Mouse (Mus musculus): ENCODE results near the gene Wdr38. TPM values are rescaled to one million over a fixed set of nuclear protein-coding genes. Genes with fewer than 3 reads are reported as not detected.

The Wdr38 gene
- polyA plus RNA-seq, 1 experiment from 2014 or later = 2.0 TPM

GRCm38 (mm10) chr2:38975181-38975580 lies 22.1 kb upstream of the Wdr38 start:
- Histone ChIP-seq H3K27me3 (replicated peaks) (no peaks in the 10 kb centered on the region), H3K36me3 (no peaks in the 10 kb centered on the region), H3K4me1 (no peaks in the 10 kb centered on the region), H3K4me2 (replicated peaks) (no peak overlapping the region), H3K9me3 (no peaks in the 10 kb centered on the region), H3K4me3 (no peak overlapping the region), H3K27ac (no peak overlapping the region), H3K9ac (no peak overlapping the region)
- no peak for ATAC-seq (ENCODE audit: low FRiP score, low read depth)
- WGBS = 86% methylated on average over 3 of the region's 3 CpGs

- no peaks in the 10 kb centered on the region for H3K9me3 ChIP-seq
- no peak overlapping the region for H3K4me2 ChIP-seq (replicated peaks)
- H3K27ac ChIP-seq = no peak overlapping the region
- H3K4me3 ChIP-seq = no peak overlapping the region
- H3K36me3 ChIP-seq = no peaks in the 10 kb centered on the region
- WGBS = 85% methylated on average over 21 of the region's 21 CpGs
- no peak overlapping the region for H3K9ac ChIP-seq
- no peak for ATAC-seq (ENCODE audit: low FRiP score, low read depth)
- H3K4me1 ChIP-seq = no peaks in the 10 kb centered on the region
- no peaks in the 10 kb centered on the region for H3K27me3 ChIP-seq (replicated peaks)
Measured at GRCm38 (mm10) chr2:38975941-38976805, 21.1 kb upstream of the Wdr38 start.

- no peak overlapping the region for H3K4me2 ChIP-seq (replicated peaks)
- no peak overlapping the region for H3K9ac ChIP-seq
- H3K27ac ChIP-seq = no peak overlapping the region
- H3K4me1 ChIP-seq = no peaks in the 10 kb centered on the region
- no peak for ATAC-seq (ENCODE audit: low FRiP score, low read depth)
- WGBS = 72% methylated on average over 4 of the region's 4 CpGs
- H3K27me3 ChIP-seq (replicated peaks) = no peaks in the 10 kb centered on the region
- H3K4me3 ChIP-seq = no peak overlapping the region
- H3K36me3 ChIP-seq = no peaks in the 10 kb centered on the region
- no peaks in the 10 kb centered on the region for H3K9me3 ChIP-seq
Measured at GRCm38 (mm10) chr2:38977837-38978236, 19.4 kb upstream of the Wdr38 start.

- 99% methylated on average over 2 of the region's 2 CpGs for WGBS
- no peak for ATAC-seq (ENCODE audit: low FRiP score, low read depth)
- Histone ChIP-seq H3K4me1 (no peaks in the 10 kb centered on the region), H3K27ac (no peak overlapping the region), H3K9me3 (peaks cover 5% of the 10 kb centered on the region), H3K4me2 (replicated peaks) (no peak overlapping the region), H3K27me3 (replicated peaks) (no peaks in the 10 kb centered on the region), H3K4me3 (0 out of 2 replicates have a peak overlapping the region, but pooled peaks have one; percentile 3), H3K9ac (no peak overlapping the region), H3K36me3 (no peaks in the 10 kb centered on the region)
Measured at GRCm38 (mm10) chr2:38983456-38983855, 13.8 kb upstream of the Wdr38 start.

GRCm38 (mm10) chr2:38986580-38986979 lies 10.7 kb upstream of the Wdr38 start:
- peaks cover 5% of the 10 kb centered on the region for H3K9me3 ChIP-seq
- no peak overlapping the region for H3K9ac ChIP-seq
- 85% methylated on average over 3 of the region's 3 CpGs for WGBS
- no peaks in the 10 kb centered on the region for H3K36me3 ChIP-seq
- no peak overlapping the region for H3K27ac ChIP-seq
- H3K4me3 ChIP-seq = no peak overlapping the region
- no peaks in the 10 kb centered on the region for H3K27me3 ChIP-seq (replicated peaks)
- H3K4me2 ChIP-seq (replicated peaks) = no peak overlapping the region
- H3K4me1 ChIP-seq = no peaks in the 10 kb centered on the region
- ATAC-seq (ENCODE audit: low FRiP score, low read depth) = no peak

GRCm38 (mm10) chr2:38987371-38987770 lies 9.9 kb upstream of the Wdr38 start:
- Histone ChIP-seq H3K4me3 (no peak overlapping the region), H3K4me2 (replicated peaks) (no peak overlapping the region), H3K27me3 (replicated peaks) (no peaks in the 10 kb centered on the region), H3K4me1 (no peaks in the 10 kb centered on the region), H3K9me3 (peaks cover 5% of the 10 kb centered on the region), H3K36me3 (no peaks in the 10 kb centered on the region), H3K9ac (no peak overlapping the region), H3K27ac (no peak overlapping the region)
- ATAC-seq (ENCODE audit: low FRiP score, low read depth) = no peak
- WGBS = 55% methylated on average over 1 of the region's 1 CpGs

GRCm38 (mm10) chr2:38987803-38988510 lies 9.3 kb upstream of the Wdr38 start:
- 87% methylated on average over 6 of the region's 6 CpGs for WGBS
- H3K9me3 ChIP-seq = peaks cover 5% of the 10 kb centered on the region

GRCm38 (mm10) chr2:38988929-38989328 lies 8.3 kb upstream of the Wdr38 start:
- Histone ChIP-seq H3K9me3 (no peaks in the 10 kb centered on the region), H3K36me3 (no peaks in the 10 kb centered on the region), H3K27me3 (replicated peaks) (no peaks in the 10 kb centered on the region), H3K4me1 (no peaks in the 10 kb centered on the region), H3K9ac (no peak overlapping the region), H3K4me3 (no peak overlapping the region), H3K4me2 (replicated peaks) (no peak overlapping the region), H3K27ac (no peak overlapping the region)
- 89% methylated on average over 2 of the region's 2 CpGs for WGBS
- ATAC-seq (ENCODE audit: low FRiP score, low read depth) = no peak

More at GRCm38 (mm10) chr2:38987803-38988510, 9.3 kb upstream of the Wdr38 start:
- H3K4me3 ChIP-seq = no peak overlapping the region
- no peaks in the 10 kb centered on the region for H3K36me3 ChIP-seq
- H3K4me1 ChIP-seq = no peaks in the 10 kb centered on the region
- no peaks in the 10 kb centered on the region for H3K27me3 ChIP-seq (replicated peaks)
- no peak overlapping the region for H3K27ac ChIP-seq
- ATAC-seq (ENCODE audit: low FRiP score, low read depth) = no peak
- no peak overlapping the region for H3K9ac ChIP-seq
- no peak overlapping the region for H3K4me2 ChIP-seq (replicated peaks)

- no peak overlapping the region for H3K27ac ChIP-seq
- no peak overlapping the region for H3K4me2 ChIP-seq (replicated peaks)
- H3K36me3 ChIP-seq = no peaks in the 10 kb centered on the region
- no peak overlapping the region for H3K9ac ChIP-seq
- H3K4me3 ChIP-seq = no peak overlapping the region
- ATAC-seq (ENCODE audit: low FRiP score, low read depth) = no peak
- H3K4me1 ChIP-seq = no peaks in the 10 kb centered on the region
- H3K9me3 ChIP-seq = no peaks in the 10 kb centered on the region
- 83% methylated on average over 4 of the region's 4 CpGs for WGBS
- no peaks in the 10 kb centered on the region for H3K27me3 ChIP-seq (replicated peaks)
Measured at GRCm38 (mm10) chr2:38992004-38992403, 5.3 kb upstream of the Wdr38 start.

GRCm38 (mm10) chr2:38992452-38992851 lies 4.8 kb upstream of the Wdr38 start:
- 58% methylated on average over 4 of the region's 4 CpGs for WGBS
- peaks cover under 1% of the 10 kb centered on the region; the same call in 1 of the 2 replicates for H3K4me1 ChIP-seq
- H3K27ac ChIP-seq = no peak overlapping the region
- H3K36me3 ChIP-seq = no peaks in the 10 kb centered on the region
- no peak overlapping the region for H3K4me3 ChIP-seq
- no peak overlapping the region for H3K4me2 ChIP-seq (replicated peaks)
- no peaks in the 10 kb centered on the region for H3K9me3 ChIP-seq
- H3K27me3 ChIP-seq (replicated peaks) = no peaks in the 10 kb centered on the region
- H3K9ac ChIP-seq = no peak overlapping the region
- no peak for ATAC-seq (ENCODE audit: low FRiP score, low read depth)

- ATAC-seq (ENCODE audit: low FRiP score, low read depth) = no peak
- no peaks in the 10 kb centered on the region for H3K9me3 ChIP-seq
- peaks cover 22% of the 10 kb centered on the region for H3K4me1 ChIP-seq
- no peak overlapping the region for H3K9ac ChIP-seq
- no peaks in the 10 kb centered on the region for H3K27me3 ChIP-seq (replicated peaks)
- peaks cover 43% of the 10 kb centered on the region for H3K36me3 ChIP-seq
- 64% methylated on average over 4 of the region's 4 CpGs for WGBS
- H3K4me3 ChIP-seq = no peak overlapping the region
- H3K27ac ChIP-seq = no peak overlapping the region
- H3K4me2 ChIP-seq (replicated peaks) = no peak overlapping the region
Measured at GRCm38 (mm10) chr2:38999381-38999780, 2.1 kb downstream of the Wdr38 start.

- no peak overlapping the region for H3K4me2 ChIP-seq (replicated peaks)
- H3K4me1 ChIP-seq = peaks cover 22% of the 10 kb centered on the region
- H3K27me3 ChIP-seq (replicated peaks) = no peaks in the 10 kb centered on the region
- H3K4me3 ChIP-seq = no peak overlapping the region
- H3K36me3 ChIP-seq = peaks cover 43% of the 10 kb centered on the region
- ATAC-seq (ENCODE audit: low FRiP score, low read depth) = no peak
- WGBS = 67% methylated on average over 8 of the region's 8 CpGs
- no peak overlapping the region for H3K9ac ChIP-seq
- H3K27ac ChIP-seq = no peak overlapping the region
- H3K9me3 ChIP-seq = no peaks in the 10 kb centered on the region
Measured at GRCm38 (mm10) chr2:38999910-39000586, 2.8 kb downstream of the Wdr38 start.

Data from neural tube, embryonic 12.5 days (tissue).